ENCODE assay signal across 39 mouse cellular contexts in the genomic region with DNA sequence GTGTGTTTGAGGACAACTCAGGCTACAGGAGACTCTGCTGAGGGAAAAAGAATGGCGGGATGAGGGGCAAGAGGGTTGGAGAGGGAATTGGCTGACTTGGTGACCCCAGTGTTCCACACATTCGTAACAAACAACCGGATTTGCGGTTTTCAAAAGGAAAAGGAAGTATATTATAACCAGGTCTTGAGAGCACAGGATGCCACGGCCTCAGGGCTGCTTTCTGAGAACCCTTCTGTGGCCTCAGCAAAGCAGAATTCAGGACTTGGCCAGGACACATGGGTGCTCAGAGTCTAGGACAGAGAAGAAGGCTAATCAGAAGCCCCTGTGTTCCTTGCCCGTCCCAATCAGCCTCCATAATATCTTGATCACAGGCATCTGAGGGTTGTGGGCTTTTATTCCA. TPM values are rescaled to one million over a fixed set of nuclear protein-coding genes. Genes with fewer than 3 reads are reported as not detected.
"Had no signal": no experiment of that assay in that cellular context is flagged by ENCODE, and none has a peak within 500 bp of the region (broad histone marks: within the 10 kb centered on the region; RNA-seq: fewer than 3 reads in every experiment).

No protein-coding gene starts in this region.

- H3K4me1 ChIP-seq: embryonic facial prominence, embryonic 10.5 days; embryonic facial prominence, embryonic 12.5 days; embryonic facial prominence, embryonic 13.5 days; embryonic facial prominence, embryonic 15.5 days; forebrain, embryonic 10.5 days; forebrain, embryonic 12.5 days; forebrain, embryonic 13.5 days; forebrain, embryonic 15.5 days; heart, embryonic 10.5 days had no signal

- H3K27me3 ChIP-seq: embryonic facial prominence, embryonic 12.5 days; embryonic facial prominence, embryonic 13.5 days; embryonic facial prominence, embryonic 15.5 days; forebrain, embryonic 12.5 days; forebrain, embryonic 13.5 days; forebrain, embryonic 15.5 days had no signal

- H3K4me3 ChIP-seq: embryonic facial prominence, embryonic 10.5 days; embryonic facial prominence, embryonic 12.5 days; embryonic facial prominence, embryonic 13.5 days; embryonic facial prominence, embryonic 15.5 days; erythroblast, embryonic 14.5 days; forebrain, embryonic 10.5 days; forebrain, embryonic 12.5 days; forebrain, embryonic 13.5 days; forebrain, embryonic 15.5 days; gastrocnemius, adult 2 months; heart, adult 2 months; heart, embryonic 10.5 days had no signal

- H3K9me3 ChIP-seq: embryonic facial prominence, embryonic 10.5 days; embryonic facial prominence, embryonic 12.5 days; embryonic facial prominence, embryonic 13.5 days; embryonic facial prominence, embryonic 15.5 days; forebrain, embryonic 10.5 days; forebrain, embryonic 12.5 days; forebrain, embryonic 13.5 days; forebrain, embryonic 15.5 days; heart, embryonic 10.5 days had no signal

- ATAC-seq: forebrain, embryonic 13.5 days; forebrain, embryonic 14.5 days; forebrain, embryonic 15.5 days; forebrain, embryonic 16.5 days had no signal

- H3K36me3 ChIP-seq: embryonic facial prominence, embryonic 10.5 days; embryonic facial prominence, embryonic 12.5 days; embryonic facial prominence, embryonic 13.5 days; embryonic facial prominence, embryonic 15.5 days; forebrain, embryonic 10.5 days; forebrain, embryonic 12.5 days; forebrain, embryonic 15.5 days; heart, embryonic 10.5 days had no signal

- DNase-seq: cerebellum, adult 18-20 months; cerebellum, adult 2 months; cerebellum, adult 8-10 months; cerebellum, adult 9-10 months; cerebellum, adult 9-11 months; cerebellum, postnatal 10 days; cerebellum, postnatal 14 days; cerebellum, postnatal 36 days; embryo, embryonic 11 days; gastrocnemius, adult 2 months; gastrocnemius, postnatal 10 days; gastrocnemius, postnatal 14 days; gastrocnemius, postnatal 25 days; gastrocnemius, postnatal 36 days; heart, adult 11 months; heart, adult 18-20 months; heart, adult 2 months had no signal

- H3K9ac ChIP-seq: embryonic facial prominence, embryonic 12.5 days; embryonic facial prominence, embryonic 13.5 days; embryonic facial prominence, embryonic 15.5 days; forebrain, embryonic 12.5 days; forebrain, embryonic 13.5 days; forebrain, embryonic 15.5 days had no signal

- H3K27ac ChIP-seq: embryonic facial prominence, embryonic 10.5 days; embryonic facial prominence, embryonic 12.5 days; embryonic facial prominence, embryonic 13.5 days; embryonic facial prominence, embryonic 15.5 days; forebrain, embryonic 10.5 days; forebrain, embryonic 12.5 days; forebrain, embryonic 13.5 days; forebrain, embryonic 15.5 days; gastrocnemius, adult 2 months; heart, adult 2 months; heart, embryonic 10.5 days had no signal

- H3K4me2 ChIP-seq: embryonic facial prominence, embryonic 12.5 days; embryonic facial prominence, embryonic 13.5 days; embryonic facial prominence, embryonic 15.5 days; forebrain, embryonic 12.5 days; forebrain, embryonic 13.5 days; forebrain, embryonic 15.5 days had no signal

RNA-seq across cellular contexts. Expression of a gene that starts 0.6 kb away (rescaled TPM):
- total RNA-seq: gastrocnemius, adult 18-20 months; gastrocnemius, adult 2 months; gastrocnemius, adult 8-10 months; gastrocnemius, postnatal 10 days; gastrocnemius, postnatal 14 days; gastrocnemius, postnatal 25 days; gastrocnemius, postnatal 36 days; gastrocnemius, postnatal 4 days; heart, adult 18-20 months; heart, adult 2 months; heart, adult 8-10 months had no signal
- polyA plus RNA-seq: cerebellum, adult 2 months; cortical plate, adult 2 months; embryonic facial prominence, embryonic 10.5 days; embryonic facial prominence, embryonic 11.5 days; embryonic facial prominence, embryonic 12.5 days; embryonic facial prominence, embryonic 13.5 days; embryonic facial prominence, embryonic 14.5 days; embryonic facial prominence, embryonic 15.5 days; erythroblast, embryonic 14.5 days; forebrain, embryonic 10.5 days; forebrain, embryonic 11.5 days; forebrain, embryonic 12.5 days; forebrain, embryonic 13.5 days; forebrain, embryonic 14.5 days; forebrain, embryonic 15.5 days; forebrain, embryonic 16.5 days; frontal cortex, adult 2 months; gonadal fat pad, adult 2 months; heart, adult 2 months; heart, embryonic 10.5 days had no signal

RNA-seq across cellular contexts. Expression of a gene that starts 13.0 kb away (rescaled TPM):
- total RNA-seq: gastrocnemius, adult 18-20 months; gastrocnemius, adult 2 months; gastrocnemius, adult 8-10 months; gastrocnemius, postnatal 10 days; gastrocnemius, postnatal 14 days; gastrocnemius, postnatal 25 days; gastrocnemius, postnatal 36 days; gastrocnemius, postnatal 4 days; heart, adult 18-20 months; heart, adult 2 months; heart, adult 8-10 months had no signal
- polyA plus RNA-seq: cerebellum, adult 2 months; cortical plate, adult 2 months; embryonic facial prominence, embryonic 10.5 days; embryonic facial prominence, embryonic 11.5 days; embryonic facial prominence, embryonic 12.5 days; embryonic facial prominence, embryonic 13.5 days; embryonic facial prominence, embryonic 14.5 days; embryonic facial prominence, embryonic 15.5 days; erythroblast, embryonic 14.5 days; forebrain, embryonic 10.5 days; forebrain, embryonic 11.5 days; forebrain, embryonic 12.5 days; forebrain, embryonic 13.5 days; forebrain, embryonic 14.5 days; forebrain, embryonic 15.5 days; forebrain, embryonic 16.5 days; frontal cortex, adult 2 months; gonadal fat pad, adult 2 months; heart, adult 2 months; heart, embryonic 10.5 days had no signal

RNA-seq across cellular contexts. Expression of a gene that starts 17.3 kb away (rescaled TPM):
- total RNA-seq: gastrocnemius, adult 18-20 months; gastrocnemius, adult 2 months; gastrocnemius, adult 8-10 months; gastrocnemius, postnatal 10 days; gastrocnemius, postnatal 14 days; gastrocnemius, postnatal 25 days; gastrocnemius, postnatal 36 days; gastrocnemius, postnatal 4 days; heart, adult 18-20 months; heart, adult 2 months; heart, adult 8-10 months had no signal
- polyA plus RNA-seq: cerebellum, adult 2 months; cortical plate, adult 2 months; embryonic facial prominence, embryonic 10.5 days; embryonic facial prominence, embryonic 11.5 days; embryonic facial prominence, embryonic 12.5 days; embryonic facial prominence, embryonic 13.5 days; embryonic facial prominence, embryonic 14.5 days; embryonic facial prominence, embryonic 15.5 days; erythroblast, embryonic 14.5 days; forebrain, embryonic 10.5 days; forebrain, embryonic 11.5 days; forebrain, embryonic 12.5 days; forebrain, embryonic 13.5 days; forebrain, embryonic 14.5 days; forebrain, embryonic 15.5 days; forebrain, embryonic 16.5 days; frontal cortex, adult 2 months; gonadal fat pad, adult 2 months; heart, adult 2 months; heart, embryonic 10.5 days had no signal

RNA-seq across cellular contexts. Expression of a gene that starts 32.0 kb away (rescaled TPM):
- total RNA-seq: gastrocnemius, adult 18-20 months; gastrocnemius, adult 2 months; gastrocnemius, adult 8-10 months; gastrocnemius, postnatal 10 days; gastrocnemius, postnatal 14 days; gastrocnemius, postnatal 25 days; gastrocnemius, postnatal 36 days; gastrocnemius, postnatal 4 days; heart, adult 18-20 months; heart, adult 2 months; heart, adult 8-10 months had no signal
- polyA plus RNA-seq: cerebellum, adult 2 months; cortical plate, adult 2 months; embryonic facial prominence, embryonic 10.5 days; embryonic facial prominence, embryonic 11.5 days; embryonic facial prominence, embryonic 12.5 days; embryonic facial prominence, embryonic 13.5 days; embryonic facial prominence, embryonic 14.5 days; embryonic facial prominence, embryonic 15.5 days; erythroblast, embryonic 14.5 days; forebrain, embryonic 10.5 days; forebrain, embryonic 11.5 days; forebrain, embryonic 12.5 days; forebrain, embryonic 13.5 days; forebrain, embryonic 14.5 days; forebrain, embryonic 15.5 days; forebrain, embryonic 16.5 days; frontal cortex, adult 2 months; gonadal fat pad, adult 2 months; heart, adult 2 months; heart, embryonic 10.5 days had no signal

RNA-seq across cellular contexts. Expression of a gene that starts 42.9 kb away (rescaled TPM):
- total RNA-seq: gastrocnemius, adult 18-20 months; gastrocnemius, adult 2 months; gastrocnemius, adult 8-10 months; gastrocnemius, postnatal 10 days; gastrocnemius, postnatal 14 days; gastrocnemius, postnatal 25 days; gastrocnemius, postnatal 36 days; gastrocnemius, postnatal 4 days; heart, adult 18-20 months; heart, adult 2 months; heart, adult 8-10 months had no signal
- polyA plus RNA-seq: cerebellum, adult 2 months; cortical plate, adult 2 months; embryonic facial prominence, embryonic 10.5 days; embryonic facial prominence, embryonic 11.5 days; embryonic facial prominence, embryonic 12.5 days; embryonic facial prominence, embryonic 13.5 days; embryonic facial prominence, embryonic 14.5 days; embryonic facial prominence, embryonic 15.5 days; erythroblast, embryonic 14.5 days; forebrain, embryonic 10.5 days; forebrain, embryonic 11.5 days; forebrain, embryonic 12.5 days; forebrain, embryonic 13.5 days; forebrain, embryonic 14.5 days; forebrain, embryonic 15.5 days; forebrain, embryonic 16.5 days; frontal cortex, adult 2 months; gonadal fat pad, adult 2 months; heart, adult 2 months; heart, embryonic 10.5 days had no signal
